Mouse (Mus musculus) midbrain, embryonic 14.5 days (tissue): ENCODE data around the gene Il20rb. TPM values are rescaled to one million over a fixed set of nuclear protein-coding genes. Genes with fewer than 3 reads are reported as not detected.
A peak's percentile ranks its signal among the peaks of the same experiment; 100 is the strongest.

ENCODE experiments used
- ATAC-seq: fragments of 200-750 bp; cut with Nextera tagmentation; 2 replicates; pipeline ENCODE4 v1.8.0; 2017; ENCODE audit warnings: moderate number of reproducible peaks, moderate library complexity; ENCODE audit not compliant: low FRiP score, low TSS enrichment
- DNase-seq: peaks from one replicate; pipeline ENCODE4 v3.0.0-alpha.2; 2015
- H3K27ac ChIP-seq: fragments of 300-500 bp; sonication (generic); replicated peaks from 2 replicates; pipeline ENCODE4 v1.5.1; 2014; ENCODE audit warnings: mild to moderate bottlenecking, low read depth, low read length, moderate library complexity
- H3K27me3 ChIP-seq: fragments of 300-500 bp; sonication (generic); 2 replicates; pipeline ENCODE4 v1.6.1; 2014; ENCODE audit warnings: low read length, control low read depth, mixed read lengths; ENCODE audit not compliant: control insufficient read depth, insufficient read depth
- H3K36me3 ChIP-seq: fragments of 300-500 bp; sonication (generic); 2 replicates; pipeline ENCODE4 v1.6.1; 2014; ENCODE audit warnings: low read length, control low read depth; ENCODE audit not compliant: control insufficient read depth, insufficient read depth
- H3K4me1 ChIP-seq: fragments of 300-500 bp; sonication (generic); 2 replicates; pipeline ENCODE4 v1.6.1; 2014; ENCODE audit warnings: mild to moderate bottlenecking, antibody characterized with exemption, low read length, control low read depth; ENCODE audit not compliant: control insufficient read depth, insufficient read depth
- H3K4me2 ChIP-seq: fragments of 300-500 bp; sonication (generic); 2 replicates; pipeline ENCODE4 v1.6.1; 2014; ENCODE audit warnings: mild to moderate bottlenecking, low read length, moderate library complexity
- H3K4me3 ChIP-seq: fragments of 300-500 bp; sonication (generic); replicated peaks from 2 replicates; pipeline ENCODE4 v1.5.1; 2014; ENCODE audit warnings: low read depth, low read length
- H3K9ac ChIP-seq: fragments of 300-500 bp; sonication (generic); replicated peaks from 2 replicates; pipeline ENCODE4 v1.6.1; 2014; ENCODE audit warnings: mild to moderate bottlenecking, low read length, moderate library complexity
- H3K9me3 ChIP-seq: fragments of 300-500 bp; sonication (generic); 2 replicates; pipeline ENCODE4 v1.6.1; 2016; ENCODE audit warnings: low read length, control low read depth, mixed read lengths; ENCODE audit not compliant: control insufficient read depth
- WGBS: fragments of 180-500 bp; shearing (Covaris S2); extraction: QIAGEN DNeasy Blood & Tissue Kit; methylation state at CpG from one replicate; pipeline ENCODE4 v1.1.7; 2014; 5-methylcytosine and 5-hydroxymethylcytosine counted together
- polyA plus RNA-seq: library from polyadenylated mRNA; unstranded; fragments of >200 nt; fragmentation: Nextera tagmentation; extraction: Ambion mirVana; gene quantifications from 2 replicates; pipeline ENCODE4 v1.2.1, GENCODE M21; 2014

The Il20rb gene
- 0.63 and 0.99 TPM in 2 replicates for polyA plus RNA-seq

- Histone ChIP-seq H3K27me3 (no peaks in the 10 kb centered on the region), H3K36me3 (peaks cover 2% of the 10 kb centered on the region; the same call in 1 of the 2 replicates), H3K4me2 (no peak within 1 kb of the TSS), H3K4me3 (no peak within 1 kb of the TSS), H3K9me3 (no peaks in the 10 kb centered on the region), H3K27ac (no peak within 1 kb of the TSS), H3K4me1 (no peaks in the 10 kb centered on the region), H3K9ac (no peak within 1 kb of the TSS)
- ATAC-seq (no peak), DNase-seq (no peak)
- 92% methylated on average over 5 of the region's 5 CpGs for WGBS
These were observed at the start of gene Il20rb for GRCm38 (mm10) chr9:100486431-100486830. Gene Il20rb (minus strand): TSS chr9:100486788.

- Histone ChIP-seq H3K27me3 (no peaks in the 10 kb centered on the region), H3K4me2 (no peak overlapping the region), H3K27ac (no peak overlapping the region), H3K4me1 (no peaks in the 10 kb centered on the region), H3K9me3 (no peaks in the 10 kb centered on the region), H3K36me3 (no peaks in the 10 kb centered on the region), H3K4me3 (no peak overlapping the region), H3K9ac (no peak overlapping the region)
- 93% methylated on average over 2 of the region's 2 CpGs for WGBS
- ATAC-seq (no peak), DNase-seq (no peak)
These were observed 49.2 kb upstream of the Il20rb start for GRCm38 (mm10) chr9:100535618-100536262.

GRCm38 (mm10) chr9:100534686-100535085 lies 48.1 kb upstream of the Il20rb start:
- no peak overlapping the region for H3K9ac ChIP-seq
- no peak overlapping the region for H3K27ac ChIP-seq
- 97% methylated on average over 3 of the region's 3 CpGs for WGBS
- H3K36me3 ChIP-seq: no peaks in the 10 kb centered on the region
- no peaks in the 10 kb centered on the region for H3K4me1 ChIP-seq
- no peaks in the 10 kb centered on the region for H3K27me3 ChIP-seq
- no peak overlapping the region for H3K4me2 ChIP-seq
- no peak for DNase-seq
- H3K9me3 ChIP-seq: no peaks in the 10 kb centered on the region
- ATAC-seq: no peak
- H3K4me3 ChIP-seq: no peak overlapping the region

GRCm38 (mm10) chr9:100532847-100533505 lies 46.4 kb upstream of the Il20rb start:
- no peak overlapping the region for H3K9ac ChIP-seq
- ATAC-seq: no peak

GRCm38 (mm10) chr9:100531296-100531695 lies 44.7 kb upstream of the Il20rb start:
- ATAC-seq: no peak
- Histone ChIP-seq H3K4me3 (no peak overlapping the region), H3K27me3 (no peaks in the 10 kb centered on the region), H3K9me3 (peaks cover 10% of the 10 kb centered on the region; the same call in 1 of the 2 replicates), H3K36me3 (no peaks in the 10 kb centered on the region), H3K4me2 (no peak overlapping the region), H3K4me1 (no peaks in the 10 kb centered on the region), H3K27ac (no peak overlapping the region), H3K9ac (no peak overlapping the region)
- DNase-seq: no peak
- WGBS: 89% methylated on average over 1 of the region's 1 CpGs

More at GRCm38 (mm10) chr9:100532847-100533505, 46.4 kb upstream of the Il20rb start:
- no peaks in the 10 kb centered on the region for H3K27me3 ChIP-seq
- no peak for DNase-seq
- no peak overlapping the region for H3K4me2 ChIP-seq
- no peaks in the 10 kb centered on the region for H3K36me3 ChIP-seq
- no peak overlapping the region for H3K27ac ChIP-seq
- peaks cover 10% of the 10 kb centered on the region; the same call in 1 of the 2 replicates for H3K9me3 ChIP-seq
- no peaks in the 10 kb centered on the region for H3K4me1 ChIP-seq
- no peak overlapping the region for H3K4me3 ChIP-seq
- 89% methylated on average over 3 of the region's 3 CpGs for WGBS

GRCm38 (mm10) chr9:100525225-100525624 lies 38.6 kb upstream of the Il20rb start:
- H3K36me3 ChIP-seq: no peaks in the 10 kb centered on the region
- H3K9ac ChIP-seq: no peak overlapping the region
- no peaks in the 10 kb centered on the region for H3K4me1 ChIP-seq
- H3K4me2 ChIP-seq: no peak overlapping the region
- WGBS: 89% methylated on average over 2 of the region's 2 CpGs
- ATAC-seq (no peak), DNase-seq (no peak)
- no peak overlapping the region for H3K27ac ChIP-seq
- peaks cover 10% of the 10 kb centered on the region; the same call in 1 of the 2 replicates for H3K9me3 ChIP-seq
- H3K27me3 ChIP-seq: no peaks in the 10 kb centered on the region
- no peak overlapping the region for H3K4me3 ChIP-seq

- Histone ChIP-seq H3K27ac (no peak overlapping the region), H3K4me1 (no peaks in the 10 kb centered on the region), H3K4me3 (no peak overlapping the region), H3K4me2 (no peak overlapping the region), H3K9me3 (no peaks in the 10 kb centered on the region), H3K36me3 (no peaks in the 10 kb centered on the region), H3K9ac (no peak overlapping the region), H3K27me3 (no peaks in the 10 kb centered on the region)
- no peak for ATAC-seq
- DNase-seq: no peak
- 87% methylated on average over 2 of the region's 2 CpGs for WGBS
These were observed 35.4 kb upstream of the Il20rb start for GRCm38 (mm10) chr9:100522029-100522428.

GRCm38 (mm10) chr9:100520586-100520985 lies 34.0 kb upstream of the Il20rb start:
- Histone ChIP-seq H3K27me3 (no peaks in the 10 kb centered on the region), H3K4me3 (no peak overlapping the region), H3K4me2 (no peak overlapping the region), H3K36me3 (no peaks in the 10 kb centered on the region), H3K27ac (no peak overlapping the region), H3K9me3 (no peaks in the 10 kb centered on the region), H3K9ac (no peak overlapping the region), H3K4me1 (no peaks in the 10 kb centered on the region)
- peak; percentile 85 for DNase-seq
- ATAC-seq: no peak
- 2% methylated on average over 2 of the region's 2 CpGs for WGBS

- Histone ChIP-seq H3K27ac (no peak overlapping the region), H3K4me3 (no peak overlapping the region), H3K27me3 (no peaks in the 10 kb centered on the region), H3K9me3 (no peaks in the 10 kb centered on the region), H3K9ac (no peak overlapping the region), H3K4me1 (no peaks in the 10 kb centered on the region), H3K36me3 (no peaks in the 10 kb centered on the region), H3K4me2 (no peak overlapping the region)
- ATAC-seq (no peak), DNase-seq (no peak)
- WGBS: 98% methylated on average over 3 of the region's 3 CpGs
These were observed 33.4 kb upstream of the Il20rb start for GRCm38 (mm10) chr9:100520012-100520411.
